Mouse (Mus musculus): ENCODE measurements around the gene Smad1. TPM values are rescaled to one million over a fixed set of nuclear protein-coding genes. Genes with fewer than 3 reads are reported as not detected.

Gene Smad1
- polyA plus RNA-seq, 1 experiment from 2014 or later: 9.6 TPM

DNA sequence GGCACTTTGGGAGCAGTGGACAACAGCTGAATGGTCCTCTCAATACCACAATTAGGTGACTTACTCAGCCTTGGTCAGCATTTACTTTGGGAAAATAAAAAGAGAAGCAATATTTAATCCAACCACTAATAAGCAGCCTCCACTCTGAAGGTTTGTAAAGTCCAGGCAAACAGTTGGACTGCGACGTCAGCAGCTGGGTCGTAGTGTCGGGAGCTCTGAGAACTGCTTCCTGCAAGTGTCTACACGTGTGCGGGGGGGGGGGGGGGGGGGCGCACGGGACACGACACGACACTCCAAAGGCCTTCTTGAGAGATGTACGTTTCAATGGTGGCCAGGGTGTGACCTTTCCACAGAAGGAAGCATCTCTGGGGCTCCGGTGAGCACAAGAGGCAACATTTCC is 32.0 kb downstream of the Smad1 start:
- Histone ChIP-seq H3K4me1 (peaks cover 18% of the 10 kb centered on the region), H3K27me3 (replicated peaks) (no peaks in the 10 kb centered on the region), H3K27ac (no peak overlapping the region), H3K4me3 (no peak overlapping the region), H3K36me3 (peaks cover 22% of the 10 kb centered on the region), H3K4me2 (no peak overlapping the region), H3K9ac (no peak overlapping the region), H3K9me3 (replicated peaks) (no peaks in the 10 kb centered on the region)
- WGBS (ENCODE audit: insufficient replicate concordance): 67% methylated on average over 11 of the region's 12 CpGs
- ATAC-seq: no peak

DNA sequence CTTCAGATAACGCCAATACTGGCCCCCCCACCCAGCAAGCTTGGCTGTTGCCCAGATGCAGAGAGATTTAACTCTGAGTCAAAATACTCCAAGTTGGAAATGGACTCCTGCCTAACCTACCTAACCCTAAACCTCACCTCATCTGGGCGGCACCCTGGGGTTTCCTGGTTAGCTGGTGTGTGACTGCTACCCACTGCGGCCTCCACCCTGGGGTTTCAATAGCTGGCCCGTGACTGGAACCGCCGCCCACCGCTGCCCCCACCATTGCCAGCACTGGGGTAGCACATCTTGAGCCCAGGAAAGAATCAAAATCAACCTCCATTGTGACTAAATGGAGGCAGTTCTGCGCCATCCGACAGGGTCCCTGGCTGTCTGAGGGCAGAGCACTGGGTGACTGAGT is 33.1 kb downstream of the Smad1 start:
- Histone ChIP-seq H3K4me1 (peaks cover 23% of the 10 kb centered on the region), H3K9ac (no peak overlapping the region), H3K4me3 (no peak overlapping the region), H3K9me3 (replicated peaks) (no peaks in the 10 kb centered on the region), H3K4me2 (no peak overlapping the region), H3K27me3 (replicated peaks) (no peaks in the 10 kb centered on the region), H3K27ac (no peak overlapping the region), H3K36me3 (peaks cover 15% of the 10 kb centered on the region)
- WGBS (ENCODE audit: insufficient replicate concordance): 83% methylated on average over 9 of the region's 9 CpGs
- ATAC-seq: no peak

DNA sequence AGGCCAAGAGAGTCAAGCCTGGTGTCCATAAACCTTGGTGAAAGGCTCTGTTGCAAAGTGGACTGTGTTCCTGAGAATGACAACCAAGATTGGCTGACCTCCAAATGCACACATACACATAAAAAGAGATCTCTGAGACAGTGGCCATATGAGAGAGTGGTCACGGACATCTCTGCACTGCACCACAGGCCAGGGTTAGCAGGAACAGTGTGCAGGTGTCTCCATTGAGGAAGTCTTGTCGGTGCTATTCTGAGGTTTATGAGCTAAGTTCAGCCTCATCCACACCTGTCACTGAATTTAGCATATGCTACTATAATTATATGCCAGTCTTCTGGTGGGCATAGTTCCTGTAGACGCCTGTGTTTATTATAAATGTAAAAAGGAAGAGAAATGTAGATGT is 33.6 kb downstream of the Smad1 start:
- H3K9me3 ChIP-seq (replicated peaks): no peaks in the 10 kb centered on the region
- H3K27ac ChIP-seq: no peak overlapping the region
- H3K4me1 ChIP-seq: peaks cover 29% of the 10 kb centered on the region
- ATAC-seq: no peak
- no peaks in the 10 kb centered on the region for H3K27me3 ChIP-seq (replicated peaks)
- H3K36me3 ChIP-seq: peaks cover 10% of the 10 kb centered on the region
- H3K4me3 ChIP-seq: no peak overlapping the region
- H3K4me2 ChIP-seq: no peak overlapping the region
- WGBS (ENCODE audit: insufficient replicate concordance): 68% methylated on average over 3 of the region's 3 CpGs
- H3K9ac ChIP-seq: no peak overlapping the region

DNA sequence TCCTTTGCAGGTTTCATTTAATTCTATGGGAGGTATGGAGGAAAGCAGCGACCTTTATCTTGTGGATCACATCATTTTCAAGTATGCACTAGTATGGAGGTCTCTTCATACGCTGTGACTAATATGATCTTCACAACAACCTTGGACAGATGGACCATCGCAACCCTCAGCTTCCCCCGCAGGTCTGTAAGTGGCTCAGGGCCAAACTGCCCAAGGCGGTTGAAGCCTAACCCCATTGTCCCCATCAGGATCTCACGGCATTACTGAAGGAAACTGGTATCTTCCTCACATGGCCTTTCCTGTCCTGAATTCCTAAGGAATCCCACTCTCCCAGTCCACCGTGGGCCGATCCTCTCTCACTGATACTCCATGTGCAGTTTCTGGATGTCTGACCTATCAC is 34.5 kb downstream of the Smad1 start:
- Histone ChIP-seq H3K9ac (no peak overlapping the region), H3K4me1 (peaks cover 34% of the 10 kb centered on the region), H3K4me3 (no peak overlapping the region), H3K27me3 (replicated peaks) (no peaks in the 10 kb centered on the region), H3K9me3 (replicated peaks) (no peaks in the 10 kb centered on the region), H3K27ac (no peak overlapping the region), H3K36me3 (peaks cover 5% of the 10 kb centered on the region), H3K4me2 (no peak overlapping the region)
- no peak for ATAC-seq
- 78% methylated on average over 8 of the region's 8 CpGs for WGBS (ENCODE audit: insufficient replicate concordance)

DNA sequence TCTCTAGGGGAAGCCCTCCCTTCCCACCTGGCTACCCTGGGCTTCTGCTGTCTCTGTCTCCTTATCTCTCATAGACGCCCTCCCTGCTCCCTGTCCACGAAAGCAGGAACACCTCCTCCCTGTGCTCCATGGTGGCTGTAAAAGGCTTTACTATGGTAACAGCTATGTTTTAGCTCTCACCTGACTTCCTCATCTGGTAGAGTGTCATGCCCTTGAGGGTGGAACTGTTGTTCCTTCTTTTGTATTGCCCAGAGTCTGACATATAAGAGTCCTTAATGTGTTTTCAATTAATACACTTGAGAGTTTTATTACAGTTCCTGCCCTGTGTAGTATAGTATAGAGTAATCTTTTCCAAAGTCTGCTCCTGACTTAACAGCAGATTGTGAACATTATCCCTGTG is 36.9 kb downstream of the Smad1 start:
- no peak overlapping the region for H3K4me2 ChIP-seq
- peaks cover 27% of the 10 kb centered on the region for H3K4me1 ChIP-seq
- ATAC-seq: 0 out of 2 replicates have a peak, but pooled peaks have one; percentile 38
- no peaks in the 10 kb centered on the region for H3K36me3 ChIP-seq
- H3K9ac ChIP-seq: no peak overlapping the region
- no peak overlapping the region for H3K4me3 ChIP-seq
- H3K9me3 ChIP-seq (replicated peaks): no peaks in the 10 kb centered on the region
- H3K27ac ChIP-seq: no peak overlapping the region
- WGBS (ENCODE audit: insufficient replicate concordance): 5% methylated on average over 2 of the region's 2 CpGs
- H3K27me3 ChIP-seq (replicated peaks): no peaks in the 10 kb centered on the region

DNA sequence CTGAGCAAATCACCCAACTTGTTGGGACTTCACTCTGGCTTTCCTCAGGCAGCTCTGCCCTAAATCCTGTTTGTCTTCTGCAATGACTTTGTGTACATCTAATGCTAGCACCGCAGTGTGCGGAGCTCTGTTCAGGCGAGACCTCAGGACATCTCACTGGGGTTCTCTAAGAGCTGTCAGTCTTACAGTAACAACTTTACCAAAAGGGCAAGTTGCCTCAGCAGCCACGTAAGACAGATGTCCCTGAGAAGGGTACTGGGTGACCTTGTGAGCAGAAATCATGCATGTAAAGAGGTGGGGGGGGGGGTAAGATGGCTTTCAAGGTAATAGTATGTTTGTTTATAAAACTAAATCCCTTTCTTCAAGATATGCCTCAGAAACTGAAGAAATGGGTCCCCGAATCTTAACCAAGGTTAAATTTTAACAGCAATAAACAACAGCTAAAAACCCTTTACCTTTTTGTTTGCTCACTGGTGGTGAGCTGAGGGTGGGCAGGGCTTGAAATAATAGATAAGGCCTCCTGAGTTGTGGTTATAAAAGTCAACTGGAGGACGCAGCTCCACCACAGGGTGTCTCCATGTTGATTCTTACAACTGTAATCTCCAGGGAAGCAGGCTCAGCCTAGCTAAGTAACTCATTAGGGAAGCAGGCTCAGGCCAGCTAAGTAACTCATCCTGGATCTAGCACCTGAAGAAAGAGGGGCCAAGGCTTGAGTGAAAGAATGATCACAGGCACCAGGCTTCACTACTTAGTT is 38.4 kb downstream of the Smad1 start:
- no peak overlapping the region for H3K27ac ChIP-seq

DNA sequence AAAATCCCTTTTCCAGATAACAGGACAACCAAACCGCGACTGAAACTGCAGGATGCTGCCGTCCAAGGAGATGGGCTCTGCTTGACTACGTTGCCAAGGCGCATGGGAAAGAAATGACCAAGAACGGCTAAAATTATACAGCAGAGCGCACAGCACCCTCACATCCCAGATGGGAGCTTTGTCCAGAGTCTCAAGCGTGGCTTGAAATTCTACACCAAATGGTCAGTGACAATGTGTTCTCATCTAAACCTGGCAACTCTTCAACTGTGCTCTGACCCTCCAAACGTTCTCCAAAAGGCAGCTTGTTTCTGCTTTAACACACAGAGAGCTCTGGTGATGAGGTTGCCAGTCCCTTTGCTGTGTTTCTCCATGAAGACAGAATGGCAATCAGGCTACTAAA is 39.0 kb downstream of the Smad1 start:
- WGBS (ENCODE audit: insufficient replicate concordance): 70% methylated on average over 9 of the region's 9 CpGs
- no peak overlapping the region for H3K27ac ChIP-seq
- H3K4me1 ChIP-seq: peaks cover 27% of the 10 kb centered on the region
- no peaks in the 10 kb centered on the region for H3K27me3 ChIP-seq (replicated peaks)
- H3K36me3 ChIP-seq: peaks cover 4% of the 10 kb centered on the region; the same call in 1 of the 2 replicates
- no peak for ATAC-seq
- no peaks in the 10 kb centered on the region for H3K9me3 ChIP-seq (replicated peaks)
- H3K9ac ChIP-seq: no peak overlapping the region
- H3K4me3 ChIP-seq: no peak overlapping the region
- no peak overlapping the region for H3K4me2 ChIP-seq

More for the DNA sequence above, 38.4 kb downstream of the Smad1 start:
- H3K9me3 ChIP-seq (replicated peaks): no peaks in the 10 kb centered on the region
- H3K4me3 ChIP-seq: no peak overlapping the region
- peak; percentile 66 for ATAC-seq
- H3K9ac ChIP-seq: no peak overlapping the region
- peaks cover 27% of the 10 kb centered on the region for H3K4me1 ChIP-seq
- no peaks in the 10 kb centered on the region for H3K27me3 ChIP-seq (replicated peaks)
- WGBS (ENCODE audit: insufficient replicate concordance): 59% methylated on average over 6 of the region's 6 CpGs
- H3K4me2 ChIP-seq: 0 out of 2 replicates have a peak overlapping the region, but pooled peaks have one; percentile 4
- peaks cover 2% of the 10 kb centered on the region; the same call in 1 of the 2 replicates for H3K36me3 ChIP-seq

DNA sequence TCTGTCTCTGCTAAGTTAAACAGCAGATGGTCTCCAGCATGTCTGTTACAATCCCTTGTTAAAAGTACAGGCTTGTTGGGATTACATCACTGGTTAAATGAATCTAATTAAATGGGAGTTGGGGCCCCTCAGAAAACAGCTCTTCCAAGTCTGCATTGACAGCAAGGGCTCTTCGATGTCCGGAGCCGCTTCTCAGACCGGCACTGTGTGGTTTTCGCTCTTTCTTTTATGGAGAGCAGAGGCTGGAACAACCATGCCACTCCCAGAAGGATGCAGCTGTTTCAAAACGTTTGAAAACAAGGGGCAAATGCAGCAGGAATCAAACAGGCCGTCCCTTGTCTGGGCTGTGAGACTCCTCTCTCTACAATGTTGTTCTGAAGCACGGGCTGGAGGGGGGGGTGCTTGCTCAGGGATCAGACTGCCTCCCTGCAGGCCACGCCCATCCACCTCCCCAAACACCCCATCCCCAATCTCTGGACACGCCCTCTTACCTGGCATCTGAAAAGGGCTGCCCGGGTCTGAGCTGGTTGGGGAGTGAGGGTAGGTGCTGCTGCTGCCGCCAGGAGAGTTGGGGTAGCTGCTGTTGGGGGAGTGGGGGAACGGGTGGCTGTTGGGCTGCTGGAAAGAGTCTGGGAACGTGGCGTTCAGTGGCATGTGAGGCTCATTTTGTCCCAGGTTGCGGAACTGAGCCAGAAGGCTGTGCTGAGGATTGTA is 43.4 kb downstream of the Smad1 start:
- Histone ChIP-seq H3K36me3 (peaks cover 14% of the 10 kb centered on the region), H3K9ac (no peak overlapping the region), H3K4me1 (peaks cover 7% of the 10 kb centered on the region), H3K4me3 (no peak overlapping the region), H3K4me2 (no peak overlapping the region), H3K27me3 (replicated peaks) (no peaks in the 10 kb centered on the region), H3K27ac (no peak overlapping the region), H3K9me3 (replicated peaks) (no peaks in the 10 kb centered on the region)
- WGBS (ENCODE audit: insufficient replicate concordance): 70% methylated on average over 16 of the region's 16 CpGs
- no peak for ATAC-seq

DNA sequence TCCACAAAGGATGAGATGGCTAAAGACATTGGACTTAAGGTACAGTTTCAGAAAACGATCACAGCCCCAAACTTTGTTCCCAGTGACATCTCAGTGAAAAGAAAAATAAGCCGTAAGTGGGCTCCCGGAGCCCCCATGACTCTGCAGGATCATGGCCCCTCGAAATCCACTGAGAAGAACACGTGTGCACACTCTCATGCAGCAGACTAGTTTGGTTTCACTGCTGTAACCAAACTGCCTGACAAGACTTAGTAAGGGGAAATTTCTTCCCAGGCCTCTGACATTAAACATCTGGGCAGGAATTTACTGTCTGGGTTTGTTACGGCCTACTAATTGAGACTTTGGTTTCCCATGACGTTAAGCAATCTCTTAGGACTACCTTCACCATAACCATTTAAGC is 45.3 kb downstream of the Smad1 start:
- no peak for ATAC-seq
- Histone ChIP-seq H3K9ac (no peak overlapping the region), H3K36me3 (peaks cover 15% of the 10 kb centered on the region), H3K4me3 (no peak overlapping the region), H3K27ac (no peak overlapping the region), H3K4me1 (no peaks in the 10 kb centered on the region), H3K27me3 (replicated peaks) (no peaks in the 10 kb centered on the region), H3K9me3 (replicated peaks) (no peaks in the 10 kb centered on the region), H3K4me2 (no peak overlapping the region)
- WGBS (ENCODE audit: insufficient replicate concordance): 82% methylated on average over 7 of the region's 7 CpGs

DNA sequence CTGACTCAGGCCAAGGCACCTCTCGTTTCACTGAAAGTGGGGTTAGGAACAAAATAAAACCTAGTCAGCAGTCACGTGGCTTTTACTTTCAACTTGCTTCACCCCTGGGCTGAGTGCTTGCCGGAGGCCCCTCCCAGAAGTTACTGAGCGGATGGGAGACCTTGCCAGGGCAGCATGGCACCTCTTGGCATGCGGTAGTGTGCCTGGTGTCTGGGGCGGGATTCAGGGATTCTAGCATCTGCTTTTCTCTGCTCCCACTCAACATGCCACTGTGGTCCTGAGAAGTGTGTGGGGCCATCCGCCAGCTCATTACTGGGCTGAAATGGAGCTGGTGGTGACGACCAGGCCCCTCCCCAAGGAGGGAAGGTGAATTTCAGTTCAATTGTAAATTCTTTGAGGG is 47.4 kb downstream of the Smad1 start:
- Histone ChIP-seq H3K27me3 (replicated peaks) (no peaks in the 10 kb centered on the region), H3K4me3 (no peak overlapping the region), H3K9ac (no peak overlapping the region), H3K27ac (no peak overlapping the region), H3K9me3 (replicated peaks) (no peaks in the 10 kb centered on the region), H3K36me3 (peaks cover 24% of the 10 kb centered on the region), H3K4me1 (no peaks in the 10 kb centered on the region), H3K4me2 (no peak overlapping the region)
- ATAC-seq: no peak
- 74% methylated on average over 8 of the region's 8 CpGs for WGBS (ENCODE audit: insufficient replicate concordance)

DNA sequence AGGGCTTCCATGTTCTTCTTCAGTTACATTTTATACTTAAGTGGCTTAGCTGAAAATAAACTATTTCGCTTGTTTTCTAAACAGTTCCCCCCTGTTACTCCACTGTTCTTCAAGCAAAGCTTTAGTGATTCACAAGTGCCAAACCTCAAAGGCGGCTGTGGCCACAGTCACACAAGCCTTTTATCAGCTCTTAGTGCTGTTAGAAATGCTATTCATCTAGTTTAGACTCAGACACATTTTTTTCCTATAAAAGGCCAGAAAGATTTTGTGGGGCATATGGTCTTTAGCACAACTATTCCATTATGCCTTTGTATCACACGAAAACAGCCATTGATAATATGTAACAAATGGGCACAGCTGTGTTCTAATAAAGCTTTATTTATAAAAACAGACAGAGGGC is 48.5 kb downstream of the Smad1 start:
- Histone ChIP-seq H3K4me1 (no peaks in the 10 kb centered on the region), H3K36me3 (peaks cover 20% of the 10 kb centered on the region), H3K4me3 (no peak overlapping the region), H3K4me2 (no peak overlapping the region), H3K27me3 (replicated peaks) (no peaks in the 10 kb centered on the region), H3K9ac (no peak overlapping the region), H3K27ac (no peak overlapping the region), H3K9me3 (replicated peaks) (no peaks in the 10 kb centered on the region)
- 59% methylated on average over 3 of the region's 3 CpGs for WGBS (ENCODE audit: insufficient replicate concordance)
- ATAC-seq: no peak

DNA sequence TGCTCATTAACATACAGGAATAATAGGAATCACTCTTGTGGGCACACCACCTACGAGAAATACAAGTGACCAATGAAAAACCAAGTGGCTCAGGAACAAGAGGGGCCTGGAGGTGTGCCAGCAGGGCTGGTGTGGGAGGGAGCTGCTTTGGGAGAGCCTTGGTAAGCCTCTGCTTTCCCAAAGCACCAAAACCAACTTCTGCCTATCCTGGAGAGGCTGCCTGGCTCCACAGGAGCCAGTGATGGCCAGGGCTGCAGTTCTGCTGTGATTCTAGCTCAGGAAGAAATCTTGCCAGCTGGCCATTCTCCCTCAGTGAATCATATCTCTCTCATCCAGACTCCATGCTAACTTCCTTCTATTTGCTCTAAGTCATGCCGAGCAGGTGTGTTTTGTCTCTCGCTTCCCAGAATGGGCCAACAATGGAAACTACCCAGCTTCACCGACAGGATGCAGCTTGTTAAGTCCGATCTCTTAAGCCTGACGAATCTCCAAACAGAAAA is 49.2 kb downstream of the Smad1 start:
- Histone ChIP-seq H3K4me2 (no peak overlapping the region), H3K27me3 (replicated peaks) (no peaks in the 10 kb centered on the region), H3K9ac (no peak overlapping the region), H3K27ac (no peak overlapping the region), H3K4me3 (no peak overlapping the region), H3K4me1 (no peaks in the 10 kb centered on the region), H3K9me3 (replicated peaks) (no peaks in the 10 kb centered on the region), H3K36me3 (peaks cover 20% of the 10 kb centered on the region)
- ATAC-seq: no peak
- 49% methylated on average over 6 of the region's 6 CpGs for WGBS (ENCODE audit: insufficient replicate concordance)
